Mouse (Mus musculus): ENCODE measurements around the gene Arhgap27. TPM values are rescaled to one million over a fixed set of nuclear protein-coding genes. Genes with fewer than 3 reads are reported as not detected.

Arhgap27 gene
- total and polyA plus RNA-seq, 2 experiments from 2014 or later = 4.8 to 5.6 TPM

DNA sequence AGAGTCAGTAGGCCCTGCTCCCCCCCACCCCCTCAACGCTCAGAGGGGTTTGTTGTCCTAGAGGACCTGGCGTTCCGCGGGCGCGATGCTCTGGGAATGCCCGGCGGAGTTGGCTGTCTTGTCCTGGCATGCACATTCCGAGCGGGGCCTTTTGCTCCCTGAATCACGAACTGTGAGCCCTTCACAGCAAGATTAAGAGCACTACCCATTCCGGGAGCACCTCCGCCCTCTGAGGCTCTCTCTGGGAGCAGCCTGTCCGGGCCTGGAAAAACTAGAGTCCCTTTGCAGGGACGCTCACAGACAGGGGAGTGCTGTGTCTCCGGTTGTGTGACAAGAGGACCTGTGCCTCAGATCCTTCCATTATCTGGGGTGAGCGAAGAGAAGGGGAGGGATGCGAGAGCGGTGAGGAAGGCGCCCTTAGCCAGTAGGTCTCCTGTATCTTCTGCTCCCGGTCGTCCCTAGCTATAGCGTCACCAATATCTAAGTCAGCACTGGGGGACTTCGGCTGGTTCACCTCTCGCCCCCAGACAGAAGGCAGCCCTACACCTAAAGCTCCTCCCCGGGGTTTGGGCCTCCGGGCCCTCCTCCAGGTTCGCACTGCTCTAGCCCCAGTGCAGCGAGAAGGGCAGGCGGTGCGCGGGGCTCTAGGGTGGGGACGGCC, 841 bp downstream of the Arhgap27 start:
- Histone ChIP-seq H3K27ac (ENCODE audit: low read depth, low read length) (peak overlapping the region; percentile 1; the same call in 1 of the 2 replicates), H3K4me2 (ENCODE audit: low read depth) (peak overlapping the region; percentile 57), H3K9me3 (ENCODE audit: low read length) (no peaks in the 10 kb centered on the region), H3K4me3 (ENCODE audit: low read depth, low read length) (peak overlapping the region; percentile 28), H3K4me1 (ENCODE audit: insufficient read depth) (0 out of 2 replicates have a peak, but pooled peaks cover 7% of the 10 kb centered on the region), H3K36me3 (ENCODE audit: insufficient read depth) (peaks cover 9% of the 10 kb centered on the region; the same call in 1 of the 2 replicates), H3K27me3 (ENCODE audit: insufficient read depth, low read length) (peaks cover 48% of the 10 kb centered on the region), H3K9ac (peak overlapping the region; percentile 40)
- WGBS = 3% methylated on average over 33 of the region's 33 CpGs
- DNase-seq (peak; percentile 29), ATAC-seq (no peak; the same call in 1 of the 2 replicates)
- TF ChIP-seq CTCF (IDR thresholded peaks at IDR 0.05; ENCODE audit: low read depth) = 0 out of 2 replicates have a peak, but pooled peaks have one; percentile 7

DNA sequence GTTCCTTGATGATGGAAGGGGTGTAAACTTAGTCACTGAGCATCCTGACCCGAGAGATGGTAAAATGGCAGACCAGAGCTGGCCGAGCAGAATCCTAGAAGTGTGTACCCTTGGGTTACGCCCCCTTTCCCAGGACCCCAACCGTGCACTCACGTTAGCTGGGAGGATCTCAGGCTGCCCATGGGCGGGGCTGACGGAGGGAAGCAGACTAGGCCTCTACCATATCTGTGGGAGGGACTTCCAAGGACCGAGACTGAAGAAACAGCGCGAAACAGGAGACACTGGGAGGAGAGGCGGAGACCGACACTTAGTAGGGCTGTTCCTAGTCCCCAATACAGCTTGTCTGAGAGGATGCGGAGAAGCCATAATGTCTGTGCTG, 1.4 kb downstream of the Arhgap27 start:
- Histone ChIP-seq H3K4me1 (ENCODE audit: insufficient read depth) (0 out of 2 replicates have a peak, but pooled peaks cover 7% of the 10 kb centered on the region), H3K9me3 (ENCODE audit: low read length) (no peaks in the 10 kb centered on the region), H3K9ac (no peak overlapping the region), H3K4me3 (ENCODE audit: low read depth, low read length) (peak overlapping the region; percentile 28; the same call in 1 of the 2 replicates), H3K27me3 (ENCODE audit: insufficient read depth, low read length) (peaks cover 50% of the 10 kb centered on the region), H3K36me3 (ENCODE audit: insufficient read depth) (peaks cover 9% of the 10 kb centered on the region; the same call in 1 of the 2 replicates), H3K27ac (ENCODE audit: low read depth, low read length) (no peak overlapping the region), H3K4me2 (ENCODE audit: low read depth) (peak overlapping the region; percentile 57; the same call in 1 of the 2 replicates)
- ATAC-seq (no peak), DNase-seq (no peak)
- 5% methylated on average over 13 of the region's 13 CpGs for WGBS
- no peak for TF ChIP-seq CTCF (IDR thresholded peaks at IDR 0.05; ENCODE audit: low read depth)

DNA sequence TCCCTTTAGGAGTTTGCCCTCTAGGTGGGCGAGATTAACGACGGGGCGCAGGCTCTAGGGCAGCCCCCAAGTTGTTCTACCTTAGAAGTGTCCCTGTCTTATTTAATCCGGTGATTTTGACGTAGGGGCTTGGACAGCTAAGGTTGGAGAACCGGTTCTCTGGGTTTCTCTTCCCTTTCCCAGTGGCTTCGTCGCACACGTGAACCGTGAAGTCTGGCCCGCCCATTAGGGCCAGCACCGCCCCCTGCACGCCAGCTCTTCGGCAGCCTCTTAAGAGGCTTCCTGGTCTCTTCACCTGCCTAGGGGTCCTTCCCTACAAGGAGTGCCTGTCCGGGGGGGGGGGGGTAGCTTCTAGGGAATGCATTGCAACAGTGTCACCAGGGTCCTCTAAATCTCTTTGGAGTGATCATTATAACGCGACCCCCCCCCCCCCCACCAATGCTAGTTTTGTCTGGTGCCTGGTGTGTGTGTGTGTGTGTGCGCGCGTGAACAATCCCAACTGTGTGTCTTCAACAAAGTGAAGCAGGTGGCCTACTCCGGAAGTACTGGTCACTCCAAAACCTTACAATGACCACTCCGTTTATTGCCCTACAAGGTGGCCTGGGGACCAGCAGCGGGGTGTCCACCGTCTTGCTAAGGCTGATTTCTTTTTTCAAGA, 2.0 kb downstream of the Arhgap27 start:
- Histone ChIP-seq H3K4me3 (ENCODE audit: low read depth, low read length) (0 out of 2 replicates have a peak overlapping the region, but pooled peaks have one; percentile 28), H3K27ac (ENCODE audit: low read depth, low read length) (no peak overlapping the region), H3K4me1 (ENCODE audit: insufficient read depth) (0 out of 2 replicates have a peak, but pooled peaks cover 7% of the 10 kb centered on the region), H3K36me3 (ENCODE audit: insufficient read depth) (peaks cover 4% of the 10 kb centered on the region; the same call in 1 of the 2 replicates), H3K9me3 (ENCODE audit: low read length) (no peaks in the 10 kb centered on the region), H3K9ac (no peak overlapping the region), H3K27me3 (ENCODE audit: insufficient read depth, low read length) (peaks cover 50% of the 10 kb centered on the region), H3K4me2 (ENCODE audit: low read depth) (no peak overlapping the region)
- DNase-seq = no peak
- WGBS = 6% methylated on average over 25 of the region's 25 CpGs
- ATAC-seq = no peak
- TF ChIP-seq CTCF (IDR thresholded peaks at IDR 0.05; ENCODE audit: low read depth) = no peak

DNA sequence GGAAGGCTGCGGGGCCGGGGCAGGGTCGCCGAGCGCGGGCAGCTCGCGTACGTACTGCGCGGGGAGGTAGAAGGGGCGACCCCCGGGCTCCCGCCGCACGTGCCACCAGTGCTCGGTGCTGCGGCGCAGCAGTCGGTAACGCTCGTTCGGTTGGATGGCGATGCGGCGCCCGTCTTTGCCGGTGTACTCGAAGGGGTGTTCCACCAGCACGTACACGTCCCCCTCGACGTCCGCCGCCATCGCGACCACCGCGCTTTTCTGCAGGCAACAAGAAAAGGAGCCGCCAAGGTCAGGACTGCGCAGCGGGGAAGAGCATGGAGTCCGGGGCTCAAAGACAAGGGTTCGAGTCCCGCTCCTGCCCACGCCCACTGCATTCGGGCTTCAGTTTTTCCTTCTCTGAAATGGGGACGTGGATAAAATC, 2.8 kb downstream of the Arhgap27 start:
- peak overlapping the region; percentile 11; the same call in 1 of the 2 replicates for H3K9ac ChIP-seq
- H3K27ac ChIP-seq (ENCODE audit: low read depth, low read length) = no peak overlapping the region
- H3K36me3 ChIP-seq (ENCODE audit: insufficient read depth) = no peaks in the 10 kb centered on the region
- peaks cover 50% of the 10 kb centered on the region for H3K27me3 ChIP-seq (ENCODE audit: insufficient read depth, low read length)
- no peak for TF ChIP-seq CTCF (IDR thresholded peaks at IDR 0.05; ENCODE audit: low read depth)
- 3% methylated on average over 46 of the region's 48 CpGs for WGBS
- DNase-seq = no peak
- 0 out of 2 replicates have a peak, but pooled peaks cover 7% of the 10 kb centered on the region for H3K4me1 ChIP-seq (ENCODE audit: insufficient read depth)
- ATAC-seq = peak; percentile 30
- peak overlapping the region; percentile 58 for H3K4me2 ChIP-seq (ENCODE audit: low read depth)
- no peaks in the 10 kb centered on the region for H3K9me3 ChIP-seq (ENCODE audit: low read length)
- peak overlapping the region; percentile 47 for H3K4me3 ChIP-seq (ENCODE audit: low read depth, low read length)

DNA sequence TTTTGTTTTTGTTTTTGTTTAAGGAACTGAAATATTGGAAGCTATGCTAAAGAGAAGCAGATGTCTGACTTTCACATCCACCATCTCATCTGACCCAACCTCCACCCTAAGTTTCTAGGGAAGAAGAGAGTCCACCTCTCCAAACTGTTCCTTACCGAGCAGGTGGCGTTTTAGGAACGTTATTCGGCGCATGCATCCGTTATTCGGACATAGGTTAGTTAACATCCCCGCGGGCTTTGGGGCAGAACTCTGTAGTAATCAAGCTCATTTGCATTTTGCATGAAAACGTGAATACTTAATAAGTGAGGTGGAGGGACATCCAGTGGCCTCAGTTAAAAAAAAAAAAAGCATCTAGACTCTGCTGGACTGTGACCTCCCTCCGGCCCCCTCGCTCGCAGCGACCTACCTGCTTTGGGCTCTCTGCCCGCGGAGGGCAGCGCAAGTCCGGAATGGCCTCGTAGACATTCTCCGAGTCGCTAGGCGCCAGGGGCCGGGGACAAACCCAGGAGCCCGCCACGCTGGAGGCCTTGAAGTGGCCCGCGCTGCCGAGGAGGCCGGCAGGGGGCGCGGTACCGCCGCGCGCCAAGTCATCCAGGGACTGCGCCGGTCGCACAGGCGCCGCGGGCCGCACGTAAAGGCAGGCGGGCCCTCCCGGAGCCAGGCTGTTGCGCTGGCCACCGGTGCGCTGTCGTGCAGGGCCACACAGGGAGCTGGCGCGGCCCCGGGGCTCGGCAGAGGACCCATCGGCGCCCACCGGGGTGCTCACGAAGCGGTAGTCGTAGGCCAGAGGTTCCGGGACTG, 3.5 kb downstream of the Arhgap27 start:
- Histone ChIP-seq H3K4me2 (ENCODE audit: low read depth) (peak overlapping the region; percentile 58), H3K36me3 (ENCODE audit: insufficient read depth) (no peaks in the 10 kb centered on the region), H3K4me3 (ENCODE audit: low read depth, low read length) (peak overlapping the region; percentile 47), H3K9me3 (ENCODE audit: low read length) (no peaks in the 10 kb centered on the region), H3K9ac (peak overlapping the region; percentile 11; the same call in 1 of the 2 replicates), H3K4me1 (ENCODE audit: insufficient read depth) (0 out of 2 replicates have a peak, but pooled peaks cover 7% of the 10 kb centered on the region), H3K27ac (ENCODE audit: low read depth, low read length) (no peak overlapping the region), H3K27me3 (ENCODE audit: insufficient read depth, low read length) (peaks cover 50% of the 10 kb centered on the region)
- ATAC-seq (peak; percentile 70), DNase-seq (peak; percentile 78)
- TF ChIP-seq CTCF (IDR thresholded peaks at IDR 0.05; ENCODE audit: low read depth) = peak; percentile 77
- 1% methylated on average over 60 of the region's 60 CpGs for WGBS

DNA sequence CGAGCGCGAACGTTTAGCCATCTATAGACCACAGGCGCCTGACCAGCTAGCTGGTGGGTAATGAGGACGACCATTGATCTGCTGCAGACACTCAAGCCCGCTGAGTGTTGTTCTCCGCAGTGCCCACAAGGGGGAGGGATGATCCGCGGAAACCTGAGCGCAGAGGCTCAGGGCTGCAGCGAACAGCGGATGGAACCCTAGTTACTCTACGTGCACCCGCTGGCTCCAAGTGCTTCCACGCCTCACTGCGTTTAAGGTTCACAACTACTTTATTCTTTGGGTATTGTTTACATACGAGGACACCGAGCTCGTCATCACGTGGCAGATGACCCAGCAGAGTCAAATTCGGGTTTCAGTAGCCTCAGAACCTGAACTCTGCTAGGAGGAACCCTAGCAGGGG, 4.4 kb downstream of the Arhgap27 start:
- Histone ChIP-seq H3K27me3 (ENCODE audit: insufficient read depth, low read length) (peaks cover 45% of the 10 kb centered on the region), H3K4me2 (ENCODE audit: low read depth) (peak overlapping the region; percentile 21; the same call in 1 of the 2 replicates), H3K9me3 (ENCODE audit: low read length) (no peaks in the 10 kb centered on the region), H3K27ac (ENCODE audit: low read depth, low read length) (no peak overlapping the region), H3K9ac (no peak overlapping the region), H3K4me1 (ENCODE audit: insufficient read depth) (0 out of 2 replicates have a peak, but pooled peaks cover 7% of the 10 kb centered on the region), H3K36me3 (ENCODE audit: insufficient read depth) (no peaks in the 10 kb centered on the region), H3K4me3 (ENCODE audit: low read depth, low read length) (peak overlapping the region; percentile 3; the same call in 1 of the 2 replicates)
- ATAC-seq (peak; percentile 75; the same call in 1 of the 2 replicates), DNase-seq (peak; percentile 81)
- under 1% methylated on average over 22 of the region's 22 CpGs for WGBS
- peak; percentile 87 for TF ChIP-seq CTCF (IDR thresholded peaks at IDR 0.05; ENCODE audit: low read depth)

All from forebrain, postnatal 0 days (tissue).